Mouse (Mus musculus) MEL (cell line): ENCODE measurements around the gene Hormad1.

Experiments
- BHLHE40 ChIP-seq: IDR thresholded peaks from 2 replicates; pipeline ENCODE4 v1.6.1; 2012; ENCODE audit warnings: low read depth, mild to moderate bottlenecking, inconsistent platforms, low read length, improper control_type of control experiment, borderline replicate concordance
- CTCF ChIP-seq, 3 experiments: IDR thresholded peaks in 2 of 3; conservative IDR thresholded peaks in 1 of 3; 2 replicates each; pipeline ENCODE4 v1.5.1; 2011 to 2012; ENCODE audit warnings: low read length in 3 of 3, low read depth in 2 of 3, mild to moderate bottlenecking in 2 of 3, improper control_type of control experiment in 1 of 3, inconsistent platforms in 1 of 3, mixed read lengths in 1 of 3, moderate library complexity in 1 of 3; ENCODE audit not compliant: control insufficient read depth in 1 of 3, insufficient read depth in 1 of 3, poor library complexity in 1 of 3, severe bottlenecking in 1 of 3
- EP300 ChIP-seq, 2 experiments: IDR thresholded peaks; 2 replicates each; pipeline ENCODE4 v1.6.1; 2011; ENCODE audit warnings: improper control_type of control experiment in 2 of 2, low read length in 2 of 2, low read depth in 1 of 2, mild to moderate bottlenecking in 1 of 2
- GABPA ChIP-seq: IDR thresholded peaks from 2 replicates; pipeline ENCODE4 v1.6.1; 2012; ENCODE audit warnings: low read depth, mild to moderate bottlenecking, inconsistent platforms, low read length, improper control_type of control experiment, moderate library complexity
- GATA1 ChIP-seq: IDR thresholded peaks from 2 replicates; pipeline ENCODE4 v1.6.1; 2011; ENCODE audit warnings: low read depth, low read length, improper control_type of control experiment
- NRF1 ChIP-seq: IDR thresholded peaks from 2 replicates; pipeline ENCODE4 v1.6.1; 2014; ENCODE audit warnings: low read depth, mild to moderate bottlenecking, inconsistent platforms, low read length, improper control_type of control experiment, moderate library complexity; ENCODE audit not compliant: poor library complexity, insufficient read depth, severe bottlenecking
- POLR2A ChIP-seq, 2 experiments: IDR thresholded peaks; 2 replicates each; pipeline ENCODE4 v1.6.1; 2011 to 2012; ENCODE audit warnings: low read length in 2 of 2, mild to moderate bottlenecking in 2 of 2, control low read depth in 1 of 2, improper control_type of control experiment in 1 of 2, low read depth in 1 of 2, moderate library complexity in 1 of 2; ENCODE audit not compliant: control insufficient read depth in 1 of 2, insufficient read depth in 1 of 2, poor library complexity in 1 of 2
- POLR2AphosphoS2 ChIP-seq: IDR thresholded peaks from 2 replicates; pipeline ENCODE4 v1.6.1; 2011; ENCODE audit warnings: low read length, improper control_type of control experiment
- RAD21 ChIP-seq: IDR thresholded peaks from 2 replicates; pipeline ENCODE4 v1.6.1; 2011; ENCODE audit warnings: mild to moderate bottlenecking, low read depth, low read length, improper control_type of control experiment
- ZC3H11A ChIP-seq: IDR thresholded peaks from 2 replicates; pipeline ENCODE4 v1.6.1; 2012; ENCODE audit warnings: low read depth, mild to moderate bottlenecking, inconsistent platforms, low read length, improper control_type of control experiment

DNA sequence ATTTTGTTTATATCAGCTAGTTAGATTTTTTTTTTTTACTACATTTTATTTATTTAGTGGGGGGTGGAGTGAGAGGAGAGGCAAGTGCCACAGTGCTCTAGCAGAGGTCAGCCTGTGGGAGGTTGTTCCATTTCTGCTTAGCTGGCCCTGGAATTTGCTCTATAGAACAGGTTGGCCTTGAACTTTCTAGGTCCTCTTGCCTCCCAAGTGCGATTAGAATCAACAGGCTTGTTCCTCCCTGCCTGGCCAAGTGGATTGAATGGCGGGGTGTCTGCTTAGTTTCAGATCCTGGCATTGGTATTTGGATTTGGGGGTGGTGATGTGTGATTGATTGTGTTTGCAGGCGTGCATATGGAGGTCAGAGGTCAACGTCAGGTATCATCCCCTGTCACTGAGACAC, 76.6 kb downstream of the Hormad1 start:
- no peak for TF ChIP-seq POLR2A (IDR thresholded peaks at IDR 0.05; ENCODE audit: control insufficient read depth in 1 of 2, insufficient read depth in 1 of 2, low read depth in 1 of 2, low read length in 2 of 2, poor library complexity in 1 of 2)
- no peak; the same call in 1 of the 2 replicates for TF ChIP-seq POLR2AphosphoS2
- no peak for TF ChIP-seq ZC3H11A
- no peak for TF ChIP-seq EP300 (IDR thresholded peaks at IDR 0.05; ENCODE audit: low read depth in 1 of 2, low read length in 2 of 2)
- no peak for TF ChIP-seq CTCF (IDR thresholded peaks at IDR 0.05 in 2 of 3, conservative IDR thresholded peaks at IDR 0.05 in 1 of 3; ENCODE audit: control insufficient read depth in 1 of 3, insufficient read depth in 1 of 3, low read depth in 2 of 3, low read length in 3 of 3, poor library complexity in 1 of 3, severe bottlenecking in 1 of 3)
- no peak for TF ChIP-seq NRF1
- TF ChIP-seq GABPA: no peak
- no peak for TF ChIP-seq GATA1
- no peak for TF ChIP-seq RAD21
- no peak for TF ChIP-seq BHLHE40
